Mouse (Mus musculus) neural tube, embryonic 14.5 days (tissue): ENCODE results near the gene Pip5kl1. TPM values are rescaled to one million over a fixed set of nuclear protein-coding genes. Genes with fewer than 3 reads are reported as not detected.

Experiments
- ATAC-seq: fragments of 200-750 bp; cut with Nextera tagmentation; 2 replicates; pipeline ENCODE4 v1.8.0; 2017; ENCODE audit warnings: low read depth, mild to moderate bottlenecking, moderate TSS enrichment, moderate library complexity
- H3K27ac ChIP-seq: fragments of 300-500 bp; sonication (generic); 2 replicates; pipeline ENCODE4 v1.5.1; 2014; ENCODE audit warnings: low read depth, mild to moderate bottlenecking, control low read depth, low read length, moderate library complexity, mixed read lengths
- H3K27me3 ChIP-seq: fragments of 300-500 bp; sonication (generic); 2 replicates; pipeline ENCODE4 v1.6.1; 2014; ENCODE audit warnings: low read length; ENCODE audit not compliant: control insufficient read depth, insufficient read depth
- H3K36me3 ChIP-seq: fragments of 300-500 bp; sonication (generic); 2 replicates; pipeline ENCODE4 v1.6.1; 2014; ENCODE audit warnings: low read length, mixed read lengths; ENCODE audit not compliant: control insufficient read depth, insufficient read depth
- H3K4me1 ChIP-seq: fragments of 300-500 bp; sonication (generic); 2 replicates; pipeline ENCODE4 v1.6.1; 2014; ENCODE audit warnings: low read length; ENCODE audit not compliant: control insufficient read depth, insufficient read depth
- H3K4me2 ChIP-seq: fragments of 300-500 bp; sonication (generic); 2 replicates; pipeline ENCODE4 v1.6.1; 2014; ENCODE audit warnings: mild to moderate bottlenecking, low read depth, low read length, control low read depth
- H3K4me3 ChIP-seq: fragments of 300-500 bp; sonication (generic); 2 replicates; pipeline ENCODE4 v1.5.1; 2014; ENCODE audit warnings: low read depth, low read length, control low read depth, mixed read lengths
- H3K9ac ChIP-seq: fragments of 300-500 bp; sonication (generic); replicated peaks from 2 replicates; pipeline ENCODE4 v1.6.1; 2014; ENCODE audit warnings: low read depth, mild to moderate bottlenecking, control low read depth, low read length, mixed read lengths
- H3K9me3 ChIP-seq: fragments of 300-500 bp; sonication (generic); 2 replicates; pipeline ENCODE4 v1.6.1; 2016; ENCODE audit warnings: low read length; ENCODE audit not compliant: control insufficient read depth
- WGBS: fragments of 180-500 bp; shearing (Covaris S2); extraction: QIAGEN DNeasy Blood & Tissue Kit; methylation state at CpG from one replicate; pipeline ENCODE4 v1.1.7; 2014; 5-methylcytosine and 5-hydroxymethylcytosine counted together
- polyA plus RNA-seq: library from polyadenylated mRNA; unstranded; fragments of >200 nt; fragmentation: Nextera tagmentation; extraction: Ambion mirVana; gene quantifications from 2 replicates; pipeline ENCODE4 v1.2.1, GENCODE M21; 2014

The Pip5kl1 gene
- polyA plus RNA-seq, 1 experiment from 2014 or later: 17.1 TPM

DNA sequence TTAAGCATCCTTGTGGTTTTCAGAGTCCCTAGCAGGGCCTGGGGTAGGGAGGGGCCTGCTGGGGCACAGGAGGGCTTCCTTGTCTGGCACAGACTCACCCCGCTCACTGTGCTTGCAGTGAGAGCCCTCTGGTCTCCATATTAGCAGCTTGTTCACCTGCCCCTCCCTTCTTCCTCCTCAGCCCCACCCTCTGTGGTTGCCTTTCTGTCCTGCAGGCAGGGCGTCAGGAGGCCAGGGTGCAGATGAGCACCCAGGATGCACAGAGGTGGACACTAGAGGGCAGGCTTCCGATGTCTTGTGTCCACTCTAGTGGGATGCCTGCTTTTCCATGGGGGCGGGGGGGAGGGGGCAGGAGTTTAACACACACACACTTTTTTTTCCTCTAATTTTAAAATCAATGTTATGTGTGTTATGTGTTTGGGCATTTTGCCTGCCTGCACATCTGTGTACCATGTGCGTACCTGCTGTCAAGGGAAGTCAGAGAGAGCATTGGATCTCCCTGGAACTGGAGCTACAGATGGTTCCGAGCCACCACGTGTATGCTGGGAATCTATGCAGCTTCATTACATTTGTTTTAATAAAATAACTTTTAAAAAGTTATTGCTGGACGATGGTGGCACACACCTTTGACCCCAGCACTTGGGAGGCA lies 26.9 kb downstream of the Pip5kl1 start:
- Histone ChIP-seq H3K4me2 (no peak overlapping the region), H3K9me3 (no peaks in the 10 kb centered on the region), H3K4me3 (no peak overlapping the region), H3K9ac (no peak overlapping the region), H3K36me3 (peaks cover 6% of the 10 kb centered on the region; the same call in 1 of the 2 replicates), H3K27me3 (no peaks in the 10 kb centered on the region), H3K27ac (no peak overlapping the region), H3K4me1 (no peaks in the 10 kb centered on the region)
- WGBS: 47% methylated on average over 8 of the region's 8 CpGs
- no peak for ATAC-seq

DNA sequence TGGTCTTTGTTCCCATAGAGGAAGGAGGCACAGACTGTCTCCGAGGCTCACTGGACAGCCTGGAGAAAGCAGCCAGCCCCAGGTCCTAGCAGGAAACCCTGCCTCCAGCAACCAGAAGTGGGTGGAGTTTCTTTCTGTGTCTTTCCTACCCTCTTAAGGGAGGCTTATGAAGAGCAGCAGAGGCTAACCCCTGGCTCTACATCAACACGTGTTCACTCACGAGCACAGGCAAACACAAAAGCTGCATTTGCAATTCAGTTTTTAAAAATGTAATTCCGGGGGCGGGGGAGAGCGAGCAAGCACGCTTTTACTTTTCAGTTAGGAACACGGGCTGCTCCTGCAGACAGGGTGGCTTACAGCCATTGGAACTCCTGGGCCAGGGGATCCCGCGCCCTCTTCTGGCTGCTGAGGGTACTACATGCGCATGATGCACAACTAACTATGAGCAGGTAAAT lies 28.0 kb downstream of the Pip5kl1 start:
- Histone ChIP-seq H3K4me3 (no peak overlapping the region), H3K4me2 (peak overlapping the region; percentile 30; the same call in 1 of the 2 replicates), H3K9me3 (no peaks in the 10 kb centered on the region), H3K9ac (no peak overlapping the region), H3K27ac (no peak overlapping the region), H3K27me3 (no peaks in the 10 kb centered on the region), H3K4me1 (peaks cover 4% of the 10 kb centered on the region), H3K36me3 (no peaks in the 10 kb centered on the region)
- WGBS: 0% methylated on average over 11 of the region's 11 CpGs
- ATAC-seq: no peak

DNA sequence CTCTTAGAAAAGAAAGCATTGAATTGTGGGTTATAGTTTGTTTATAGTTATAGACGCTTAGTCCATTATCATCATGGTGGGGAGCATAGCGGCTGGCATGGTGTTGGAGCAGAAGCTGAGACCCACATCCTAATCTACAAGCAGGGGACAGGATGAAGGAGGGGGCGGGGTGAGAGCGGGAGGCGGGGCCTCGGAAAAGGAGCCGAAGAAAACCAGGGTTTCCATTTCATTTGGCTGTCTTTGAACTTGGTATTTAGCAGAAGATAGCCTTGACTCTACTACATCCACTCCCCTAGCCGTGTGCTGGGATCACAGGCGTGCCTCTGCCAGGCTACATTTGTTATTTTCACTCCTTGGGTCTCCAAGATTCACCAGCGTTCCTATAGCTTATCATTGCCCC lies 30.0 kb downstream of the Pip5kl1 start:
- Histone ChIP-seq H3K4me3 (no peak overlapping the region), H3K27ac (no peak overlapping the region), H3K27me3 (no peaks in the 10 kb centered on the region), H3K4me1 (peaks cover 10% of the 10 kb centered on the region), H3K36me3 (no peaks in the 10 kb centered on the region), H3K9me3 (no peaks in the 10 kb centered on the region), H3K4me2 (no peak overlapping the region), H3K9ac (no peak overlapping the region)
- 52% methylated on average over 10 of the region's 10 CpGs for WGBS
- ATAC-seq: no peak

DNA sequence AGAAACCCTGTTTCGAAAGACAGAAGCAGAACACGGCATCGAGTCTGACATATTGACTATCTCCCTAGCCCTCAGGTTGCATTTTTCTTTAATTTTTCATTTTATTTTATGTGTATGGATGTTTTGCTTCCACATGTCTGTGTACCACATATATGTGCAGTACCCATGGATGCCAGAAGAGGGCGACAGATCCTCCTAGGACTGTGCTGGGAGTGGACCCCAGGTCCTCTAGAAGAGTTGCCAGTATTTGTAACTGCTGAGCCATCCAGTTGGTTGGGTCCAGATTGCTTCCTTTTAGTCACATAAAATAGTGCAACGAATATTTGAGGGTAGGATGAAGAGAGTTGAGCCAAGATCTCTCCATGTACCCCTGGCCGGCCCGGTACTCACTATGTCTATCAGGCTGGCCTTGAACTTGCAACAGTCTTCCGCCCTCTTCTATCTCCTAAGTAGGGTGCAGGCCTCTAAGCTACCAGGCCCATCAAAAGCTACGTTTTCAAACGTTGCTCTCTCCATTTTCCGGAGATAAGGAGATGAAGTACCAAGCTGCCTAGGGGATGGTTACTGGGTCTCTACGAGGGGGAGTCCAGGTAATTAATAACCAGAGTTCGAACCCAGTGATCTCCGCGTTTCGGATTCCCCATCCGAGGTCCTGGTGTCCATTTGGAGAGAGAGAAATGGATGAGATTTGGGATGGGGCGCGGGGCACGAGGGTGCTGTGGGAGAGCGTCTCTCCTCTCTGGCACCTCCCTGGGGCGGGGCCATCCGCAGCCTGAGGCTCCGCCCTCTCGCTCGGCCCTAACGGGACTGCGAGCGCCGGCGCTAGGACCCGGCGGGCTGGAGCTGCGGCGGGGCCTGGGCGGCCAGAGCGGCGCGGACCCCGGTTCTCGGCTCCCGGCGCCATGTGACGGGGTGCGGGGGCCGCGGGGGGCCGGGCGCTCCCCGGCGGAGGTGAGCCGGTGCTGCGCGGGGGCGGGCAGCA lies 31.9 kb downstream of the Pip5kl1 start:
- Histone ChIP-seq H3K27me3 (no peaks in the 10 kb centered on the region), H3K36me3 (no peaks in the 10 kb centered on the region), H3K4me2 (peak overlapping the region; percentile 85), H3K9ac (peak overlapping the region; percentile 71), H3K4me1 (peaks cover 10% of the 10 kb centered on the region), H3K9me3 (no peaks in the 10 kb centered on the region), H3K4me3 (peak overlapping the region; percentile 65), H3K27ac (no peak overlapping the region)
- WGBS: 11% methylated on average over 54 of the region's 55 CpGs
- ATAC-seq: peak; percentile 80

DNA sequence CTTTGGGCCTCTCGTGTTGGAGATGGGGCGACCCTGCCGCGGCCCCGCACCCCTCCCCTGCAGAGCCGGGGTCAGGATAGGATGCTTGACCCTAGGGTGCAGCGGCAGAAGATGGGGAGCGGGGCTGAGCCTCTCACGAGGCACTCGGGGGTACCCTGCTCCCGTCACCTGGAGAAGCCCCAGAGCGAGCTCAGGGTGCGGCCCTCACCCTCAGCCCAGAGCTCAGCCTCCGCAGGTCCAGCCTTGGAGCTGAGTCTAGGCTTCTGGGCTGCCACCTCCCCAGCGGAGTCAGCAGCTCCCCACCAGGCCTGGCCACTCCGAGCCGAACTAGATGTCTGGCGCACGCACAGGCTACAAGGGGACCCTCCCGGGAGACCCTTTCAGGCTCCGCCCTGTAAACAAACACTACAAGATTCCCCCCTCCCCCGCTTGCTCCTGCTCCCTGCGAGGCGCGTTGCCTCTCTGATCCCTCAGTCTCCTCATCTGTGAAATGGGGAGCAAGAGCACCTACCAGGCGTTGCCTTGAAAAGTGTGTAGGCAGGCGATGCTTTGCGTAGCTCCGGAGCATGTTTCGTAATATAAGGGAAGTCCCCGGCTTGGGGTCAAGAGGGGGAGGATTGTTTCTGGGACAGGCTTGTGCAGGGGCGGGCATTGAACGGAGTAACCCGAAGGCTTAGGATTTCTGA lies 32.8 kb downstream of the Pip5kl1 start:
- H3K27ac ChIP-seq: no peak overlapping the region
- 7% methylated on average over 32 of the region's 34 CpGs for WGBS

DNA sequence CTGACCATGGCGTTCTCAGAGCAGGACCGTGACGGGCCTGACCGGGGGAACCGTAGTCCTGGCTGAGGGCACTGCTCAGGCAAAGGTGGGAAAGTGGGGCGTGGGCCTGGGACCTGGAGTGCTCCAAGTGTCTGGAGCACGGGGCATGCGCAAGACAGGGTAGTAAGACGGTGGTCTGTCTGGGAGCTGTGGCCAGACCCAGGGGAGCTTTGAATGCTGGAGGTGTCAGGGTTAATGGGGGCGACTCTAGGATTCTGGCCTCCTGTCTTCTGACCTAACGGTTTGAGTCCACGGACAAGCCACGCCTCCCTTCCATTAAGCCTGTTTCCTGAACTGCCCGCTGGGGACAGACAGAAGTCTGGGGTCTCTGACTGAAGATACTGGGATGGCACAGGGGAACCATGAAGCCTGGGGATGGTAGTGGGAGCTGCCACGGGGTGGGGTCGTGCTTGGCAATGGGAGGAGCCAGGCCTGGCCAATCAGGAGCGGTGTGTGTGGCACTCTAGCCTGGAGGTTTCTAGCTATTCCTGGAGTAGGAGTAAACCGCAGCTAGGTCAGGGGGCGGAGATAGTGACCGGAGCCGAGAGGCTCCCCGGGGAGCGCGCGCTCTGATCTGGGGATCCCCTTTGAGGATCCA lies 33.7 kb downstream of the Pip5kl1 start:
- Histone ChIP-seq H3K27me3 (no peaks in the 10 kb centered on the region), H3K36me3 (no peaks in the 10 kb centered on the region), H3K4me2 (peak overlapping the region; percentile 85), H3K27ac (no peak overlapping the region), H3K9ac (0 out of 2 replicates have a peak overlapping the region, but pooled peaks have one; percentile 8), H3K4me3 (peak overlapping the region; percentile 14; the same call in 1 of the 2 replicates), H3K4me1 (peaks cover 10% of the 10 kb centered on the region), H3K9me3 (no peaks in the 10 kb centered on the region)
- WGBS: 7% methylated on average over 25 of the region's 25 CpGs
- peak; percentile 32; the same call in 1 of the 2 replicates for ATAC-seq

More for the DNA sequence above, 32.8 kb downstream of the Pip5kl1 start:
- H3K4me2 ChIP-seq: peak overlapping the region; percentile 85
- no peaks in the 10 kb centered on the region for H3K9me3 ChIP-seq
- H3K4me3 ChIP-seq: peak overlapping the region; percentile 65
- H3K9ac ChIP-seq: peak overlapping the region; percentile 71
- peaks cover 10% of the 10 kb centered on the region for H3K4me1 ChIP-seq
- no peaks in the 10 kb centered on the region for H3K27me3 ChIP-seq
- no peaks in the 10 kb centered on the region for H3K36me3 ChIP-seq
- peak; percentile 36 for ATAC-seq

DNA sequence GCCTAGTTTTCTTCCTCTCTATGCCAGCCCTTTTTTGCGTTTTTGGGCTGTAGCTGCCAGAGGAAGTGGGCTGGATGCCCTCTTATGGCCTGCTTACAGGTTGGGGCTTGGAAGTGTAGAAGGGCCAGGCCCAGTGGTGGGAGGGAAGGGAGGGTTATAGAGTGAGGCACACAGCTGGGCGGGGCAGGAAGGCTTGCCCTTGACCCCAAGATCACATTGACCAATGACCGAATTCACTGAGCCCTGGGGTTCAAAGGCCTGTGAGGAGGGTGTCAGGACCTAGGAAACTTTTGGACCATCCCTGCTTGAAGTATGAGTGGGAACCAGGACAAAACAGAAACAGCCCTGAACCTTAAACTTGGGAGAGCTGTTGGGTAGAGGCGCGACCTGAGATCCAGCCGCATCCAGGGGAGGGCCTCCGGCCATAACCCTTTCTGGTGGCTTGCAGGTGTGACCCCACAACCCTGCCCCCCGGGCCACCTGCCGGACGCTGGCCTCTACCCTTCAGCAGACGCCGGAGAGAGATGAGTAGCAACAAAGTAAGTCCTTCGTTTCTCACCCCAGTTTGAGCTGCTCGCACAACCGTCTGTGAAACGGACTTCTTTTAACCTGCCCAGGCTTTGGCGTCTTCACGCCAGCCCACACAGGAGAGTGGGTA lies 34.3 kb downstream of the Pip5kl1 start:
- Histone ChIP-seq H3K27me3 (no peaks in the 10 kb centered on the region), H3K4me3 (no peak overlapping the region; the same call in 1 of the 2 replicates), H3K9me3 (no peaks in the 10 kb centered on the region), H3K9ac (0 out of 2 replicates have a peak overlapping the region, but pooled peaks have one; percentile 8), H3K36me3 (no peaks in the 10 kb centered on the region), H3K4me1 (peaks cover 10% of the 10 kb centered on the region), H3K4me2 (peak overlapping the region; percentile 85), H3K27ac (no peak overlapping the region)
- 36% methylated on average over 18 of the region's 18 CpGs for WGBS
- ATAC-seq: no peak
